Mouse (Mus musculus) fat pad, adult 2 months (tissue): ENCODE measurements at regions not wholly inside any gene's neighbourhood (a gene's known extent, or its start where the extent isn't known, plus 50 kb on each side); places are given as distances from the start of the nearest gene placed in this dataset.

ENCODE experiments used
- DNase-seq: peaks from one replicate; pipeline ENCODE4 v3.0.0-alpha.2; 2011; ENCODE audit warnings: low read depth, low spot score; ENCODE audit errors: extremely low read depth

DNA sequence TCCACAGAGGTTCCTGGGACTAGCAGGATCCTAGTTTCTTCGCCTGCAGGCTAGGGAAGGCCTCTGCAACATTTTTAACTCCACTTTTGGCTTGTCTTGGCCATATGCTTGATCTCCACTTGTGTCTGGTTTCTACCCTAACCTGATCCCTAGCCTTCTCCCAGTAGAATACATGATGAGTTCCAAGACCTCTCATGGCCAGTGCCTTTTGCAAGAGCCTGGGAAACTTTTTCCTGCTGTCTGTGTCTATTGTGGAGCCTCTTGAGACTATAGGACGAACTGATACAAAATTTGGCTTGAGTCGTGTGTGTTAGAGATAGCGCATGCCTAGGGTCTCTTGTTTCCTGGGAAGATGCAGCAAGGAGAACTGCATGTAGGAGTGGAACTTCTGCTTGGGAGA, 119.3 kb downstream of the Cartpt start:
- DNase-seq, result no peak

DNA sequence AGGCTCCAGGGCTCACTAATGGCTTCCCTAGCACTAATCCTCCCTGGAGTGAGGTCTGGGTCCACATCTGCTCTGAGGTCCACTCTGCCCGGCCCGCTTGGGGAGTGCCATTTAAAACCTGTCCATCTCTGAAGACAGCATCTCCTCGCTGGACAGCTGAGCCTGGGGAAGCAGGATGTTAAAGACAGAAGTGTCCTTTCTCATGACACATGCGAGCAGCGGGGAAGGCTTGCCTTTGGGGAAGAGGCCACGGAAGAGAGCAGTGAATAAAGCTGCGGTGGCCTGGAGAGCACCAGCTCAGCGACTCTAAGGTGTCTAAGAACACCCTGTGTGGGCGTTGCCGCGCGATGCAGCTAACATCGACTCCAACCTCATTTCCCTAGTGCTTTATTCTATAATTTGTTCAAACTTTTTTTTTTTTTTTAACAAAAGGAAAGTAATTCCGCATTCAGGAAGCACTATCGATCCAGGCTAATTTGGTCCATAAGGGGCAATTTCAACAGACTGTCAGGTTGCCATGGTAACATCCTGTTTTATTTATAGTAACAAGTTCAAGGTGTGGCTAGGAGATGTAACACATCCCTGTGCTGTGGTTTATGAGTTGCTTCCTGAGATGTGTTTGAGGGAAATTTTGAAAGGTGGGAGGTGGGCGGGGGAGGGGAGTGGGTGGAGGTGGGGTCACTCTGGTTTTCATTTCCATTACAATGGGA, 120.0 kb downstream of the Cartpt start:
- DNase-seq, result no peak

DNA sequence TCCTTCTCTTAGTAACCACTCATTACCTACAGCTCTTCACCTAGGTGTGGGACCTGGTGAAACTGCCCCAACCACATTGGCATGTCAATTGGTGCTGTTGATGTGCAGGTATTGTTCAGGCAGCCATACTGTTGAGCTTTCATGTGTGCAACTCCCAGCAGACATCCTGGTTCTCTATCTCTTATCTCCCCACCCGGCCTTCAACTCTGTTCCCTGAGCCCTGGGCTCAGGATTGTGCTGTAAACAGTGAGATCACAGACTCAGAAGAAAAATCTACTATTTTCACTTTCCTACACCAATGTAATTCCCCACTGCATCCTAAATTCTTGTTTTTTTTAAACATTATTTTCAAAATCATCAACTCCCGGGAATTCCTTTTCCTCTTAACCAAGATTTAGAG, 122.1 kb downstream of the Cartpt start:
- no peak for DNase-seq

DNA sequence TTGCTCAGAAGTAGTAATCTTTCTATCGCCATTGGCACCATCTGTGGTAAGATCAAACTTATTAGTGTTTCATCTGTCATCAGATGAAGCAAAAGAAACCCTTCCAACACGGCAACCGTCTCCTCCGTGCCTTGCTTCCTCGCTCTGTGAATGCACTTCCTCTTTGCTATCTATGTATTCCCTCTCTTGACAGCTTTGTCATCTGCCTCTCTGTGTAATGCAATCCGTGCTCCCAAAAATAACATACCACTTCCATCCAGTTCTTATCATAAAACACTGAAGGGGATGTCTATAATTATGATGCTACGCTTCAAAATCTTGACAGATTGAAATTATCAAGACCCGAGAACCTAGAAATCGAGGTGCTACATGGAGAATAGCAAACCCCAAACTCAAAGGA, 123.2 kb downstream of the Cartpt start:
- no peak for DNase-seq

DNA sequence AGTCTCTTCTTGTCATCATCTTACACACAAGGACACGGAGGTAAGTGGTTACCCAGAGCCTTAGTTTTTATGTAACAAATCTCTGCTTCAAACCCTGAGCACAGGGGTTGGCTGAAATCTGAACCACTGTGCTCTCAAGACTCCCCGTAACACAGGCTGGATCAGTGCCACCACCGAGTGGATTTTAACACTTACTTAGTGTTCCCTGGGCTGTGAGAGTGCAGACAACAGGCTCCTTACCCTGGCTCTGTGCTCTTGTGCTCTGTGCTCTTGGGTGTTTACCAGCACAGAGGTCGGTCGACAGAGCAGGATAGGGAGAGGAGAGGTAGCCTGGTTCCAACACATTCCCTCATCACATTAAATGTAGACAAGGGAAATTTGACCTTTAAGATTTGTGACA, 134.9 kb downstream of the Cartpt start:
- DNase-seq, result no peak

DNA sequence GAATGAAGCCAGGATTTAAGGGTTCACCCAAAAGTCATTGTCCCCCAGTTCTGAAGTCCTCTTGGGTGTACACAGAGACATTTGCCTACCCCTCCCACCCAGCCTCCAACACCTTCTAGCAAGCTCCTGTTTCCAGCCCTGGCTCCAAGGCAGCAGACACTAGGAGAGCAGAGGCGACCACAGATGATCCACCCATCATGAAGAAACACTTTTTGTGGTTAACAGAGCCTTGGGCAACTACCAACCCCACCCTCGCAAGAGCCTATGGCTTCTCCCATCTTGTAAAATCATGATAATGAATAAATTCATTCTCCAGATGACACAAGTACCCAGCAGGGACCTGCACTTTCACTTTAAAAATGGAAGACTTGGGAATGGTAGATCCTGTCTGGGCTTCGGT, 136.1 kb downstream of the Cartpt start:
- no peak for DNase-seq

DNA sequence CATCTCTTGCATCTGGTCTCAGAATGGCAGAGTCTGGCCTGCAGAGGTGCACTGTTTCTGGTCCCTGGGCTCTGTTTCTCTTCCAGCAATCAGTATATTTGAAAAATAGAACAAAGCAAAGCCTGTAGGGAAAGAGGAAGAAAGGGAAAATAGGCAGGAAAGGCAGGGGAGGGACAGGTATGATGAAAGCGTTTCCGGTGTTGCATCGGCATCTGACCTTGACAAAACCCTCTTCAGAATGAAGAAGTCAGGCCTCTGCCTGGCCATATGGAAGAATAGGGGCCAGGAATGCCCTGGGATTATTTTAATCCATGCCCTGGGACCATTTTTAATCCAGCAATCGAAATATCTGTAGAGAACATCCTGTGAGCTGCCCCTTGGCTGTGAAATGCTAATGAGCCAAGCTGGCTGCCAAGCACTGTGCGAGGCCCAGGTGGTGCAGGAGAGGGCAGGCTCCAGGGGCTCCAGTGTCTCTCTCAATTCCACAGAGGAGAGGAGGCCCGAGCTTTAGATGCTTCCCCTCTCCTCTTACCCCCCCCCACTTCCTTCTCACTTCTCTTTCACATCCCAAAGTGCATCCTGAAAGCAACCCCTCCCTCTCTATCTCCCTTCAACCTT, 136.7 kb downstream of the Cartpt start:
- no peak for DNase-seq

DNA sequence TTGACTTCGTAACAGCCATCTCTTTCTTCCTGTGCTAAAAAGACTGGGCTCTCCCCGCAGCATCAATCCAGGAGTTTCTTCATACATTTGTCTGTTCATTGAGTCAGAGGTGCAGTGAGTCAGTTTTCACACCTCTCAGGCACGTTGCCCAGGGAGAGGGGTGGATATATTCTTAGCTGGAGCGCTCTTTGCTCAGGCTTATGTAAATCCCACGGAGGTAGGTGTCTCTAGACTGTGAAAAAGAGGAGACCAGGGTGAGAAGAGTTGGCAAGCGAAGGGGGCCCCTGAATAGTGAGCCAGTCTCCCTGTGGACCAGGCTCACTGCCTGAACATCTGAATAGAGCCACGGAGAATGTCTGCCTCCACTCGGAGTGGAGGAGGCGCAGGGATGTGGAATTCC, 139.0 kb downstream of the Cartpt start:
- no peak for DNase-seq

DNA sequence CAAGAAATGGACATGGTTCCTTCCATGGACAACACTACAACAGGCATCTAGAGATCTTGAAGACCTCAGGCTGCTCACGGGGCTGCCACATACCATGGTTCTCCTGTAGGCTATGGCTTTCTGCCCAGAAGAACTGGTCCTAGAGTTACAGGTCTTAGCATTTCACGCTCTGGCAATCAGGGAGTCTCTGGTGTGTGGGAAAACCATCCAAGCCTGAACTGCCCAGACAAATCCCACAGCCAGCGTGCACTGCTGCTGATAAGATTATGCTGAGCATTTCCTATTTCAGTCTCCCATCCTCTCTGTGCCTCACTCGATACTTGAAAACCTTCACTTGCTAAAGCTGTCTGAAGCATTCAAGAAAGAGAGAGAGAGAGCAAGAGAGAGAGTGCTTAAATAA, 139.5 kb downstream of the Cartpt start:
- DNase-seq, result no peak

DNA sequence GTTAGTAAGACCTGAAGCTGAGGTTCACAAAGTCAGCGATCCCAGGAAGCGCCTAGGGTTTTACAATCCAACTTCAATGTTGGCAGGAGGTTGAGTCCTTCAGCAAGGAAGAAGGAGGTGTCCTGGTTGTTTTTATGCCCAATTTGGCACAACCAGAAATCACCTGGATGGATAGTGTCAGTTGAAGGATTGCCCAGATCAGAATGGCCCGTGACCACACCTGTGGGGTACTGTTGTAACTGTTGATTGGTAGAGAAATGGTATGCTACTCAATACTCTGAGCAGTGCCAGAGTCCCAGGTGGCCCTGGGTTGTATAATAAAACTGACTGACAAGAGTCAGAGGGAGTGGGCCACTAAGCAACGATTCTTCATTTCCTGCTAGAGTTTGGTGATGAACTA, 140.2 kb downstream of the Cartpt start:
- DNase-seq, result no peak

DNA sequence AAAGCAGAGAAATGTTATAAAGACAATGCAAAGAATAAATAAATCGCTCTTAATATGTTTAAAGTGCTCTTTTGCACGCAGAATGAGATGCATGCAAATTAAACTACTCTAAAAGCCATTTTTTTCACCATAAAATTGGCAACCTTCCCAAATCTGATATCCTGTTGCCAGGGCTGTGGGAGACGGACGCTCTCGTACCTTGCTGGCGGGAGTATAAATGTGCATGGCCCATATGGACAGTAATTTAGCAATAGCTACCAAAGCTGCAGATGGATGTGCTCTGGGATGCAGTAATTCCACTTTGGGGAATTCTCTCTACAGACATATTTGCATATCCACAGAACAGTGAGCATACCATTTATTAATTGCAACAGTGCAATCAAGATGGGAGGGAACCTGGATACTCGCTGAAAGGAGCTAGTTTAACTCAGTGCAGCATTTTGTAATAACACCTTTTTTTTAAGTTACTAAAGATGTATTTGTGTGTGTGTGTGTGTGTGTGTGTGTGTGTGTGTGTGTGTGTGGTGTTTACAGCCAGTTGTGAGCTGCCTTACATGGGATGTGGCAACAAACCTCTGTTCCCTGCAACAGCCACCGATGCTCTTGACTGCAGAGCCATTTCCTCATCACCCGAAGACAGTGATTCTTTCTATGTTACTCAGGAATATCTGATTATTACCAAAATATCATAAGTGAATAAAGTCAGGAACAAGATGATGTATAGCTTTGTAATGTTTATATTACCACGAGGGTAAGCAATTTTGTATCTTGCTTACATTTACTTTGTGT, 141.4 kb downstream of the Cartpt start:
- DNase-seq, result no peak

DNA sequence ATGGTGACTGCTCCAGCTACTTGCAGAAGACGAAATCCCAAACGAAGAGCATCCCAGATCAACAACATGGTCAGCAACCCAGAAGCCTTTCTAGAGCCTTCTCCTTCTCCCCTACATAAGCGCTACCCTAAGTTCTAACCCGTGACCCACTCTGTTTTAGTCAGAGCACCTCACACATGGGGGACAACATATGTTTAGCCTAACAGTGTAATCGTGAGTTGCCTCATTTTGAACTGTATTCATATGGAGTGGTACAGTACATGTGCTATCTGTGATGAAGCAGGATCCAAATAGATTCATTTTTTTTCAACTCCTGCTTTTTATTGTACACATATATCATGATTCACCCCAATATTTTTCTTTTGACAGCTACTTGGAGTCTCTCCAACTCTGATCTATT, 146.2 kb downstream of the Cartpt start:
- no peak for DNase-seq

DNA sequence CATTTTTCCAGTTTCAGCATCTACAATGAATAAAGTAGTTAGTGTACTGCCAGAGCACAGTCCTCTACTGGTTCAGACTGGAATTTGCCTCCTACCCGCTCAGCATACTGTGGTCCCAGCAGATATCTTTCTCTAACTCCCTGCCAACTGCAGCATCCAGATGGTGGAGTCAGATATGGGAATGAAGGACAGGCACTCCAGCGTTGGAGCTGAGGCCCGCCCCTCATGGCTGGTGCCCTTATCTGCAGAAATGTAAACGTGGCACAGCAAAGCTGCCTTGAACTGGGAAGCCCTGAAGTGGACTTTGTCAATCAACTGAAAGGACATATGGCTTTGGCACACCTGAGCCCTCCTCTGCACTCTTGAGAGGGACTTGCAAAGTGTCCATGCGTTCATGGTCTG, 146.6 kb downstream of the Cartpt start:
- DNase-seq, result no peak

DNA sequence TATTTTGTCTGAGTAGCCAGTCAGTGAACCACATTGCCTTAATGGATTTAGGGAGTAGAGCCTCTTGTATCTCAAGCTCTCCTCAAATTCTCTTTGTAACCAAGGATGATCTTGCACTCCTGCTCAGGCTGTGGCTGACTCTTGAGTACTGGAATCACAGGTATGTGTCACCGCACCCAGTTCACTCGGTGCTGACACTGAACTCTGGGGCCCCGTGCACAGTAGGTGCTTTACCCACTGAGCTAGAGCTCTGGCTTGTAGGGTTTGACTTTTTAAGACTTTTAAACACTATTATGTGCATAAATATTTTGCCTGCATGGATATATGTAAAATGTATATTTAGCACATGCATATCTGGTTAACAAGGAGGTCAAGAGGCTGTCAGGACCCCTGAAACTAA, 147.4 kb downstream of the Cartpt start:
- DNase-seq, result no peak

DNA sequence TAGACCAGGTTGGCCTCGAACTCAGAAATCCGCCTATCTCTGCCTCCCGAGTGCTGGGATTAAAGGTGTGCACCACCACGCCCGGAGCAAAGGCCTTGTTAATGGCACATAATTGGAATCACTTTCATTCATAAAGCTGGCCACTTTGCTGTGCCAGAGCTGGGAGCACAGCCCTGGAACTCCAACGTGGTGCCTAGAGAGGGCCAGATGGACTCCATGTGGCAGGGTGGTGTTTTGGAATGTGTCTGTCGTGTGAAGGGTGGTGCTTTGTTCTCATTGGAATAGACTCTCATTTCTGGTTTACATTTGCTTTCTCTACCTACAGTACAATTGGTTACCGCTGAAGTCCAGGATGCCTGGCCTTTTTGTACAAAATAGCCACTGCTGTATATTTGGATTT, 150.2 kb downstream of the Cartpt start:
- no peak for DNase-seq

DNA sequence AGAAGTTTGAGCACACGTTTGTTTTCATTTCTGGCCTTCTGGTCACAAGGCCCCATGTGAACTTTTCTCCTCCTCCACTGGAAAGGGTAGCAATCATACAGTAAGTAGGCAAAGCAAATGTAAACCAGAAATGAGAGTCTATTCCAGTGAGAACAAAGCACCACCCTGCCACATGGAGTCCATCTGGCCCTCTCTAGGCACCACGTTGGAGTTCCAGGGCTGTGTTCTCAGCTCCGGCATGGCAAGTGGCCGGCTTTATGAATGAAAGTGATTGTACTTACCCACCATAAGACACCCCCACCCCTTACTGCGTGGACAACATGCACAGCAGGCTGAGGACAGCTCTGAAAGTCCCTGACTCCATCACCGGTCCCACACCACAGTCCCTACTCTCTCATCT, 151.5 kb downstream of the Cartpt start:
- DNase-seq, result no peak

DNA sequence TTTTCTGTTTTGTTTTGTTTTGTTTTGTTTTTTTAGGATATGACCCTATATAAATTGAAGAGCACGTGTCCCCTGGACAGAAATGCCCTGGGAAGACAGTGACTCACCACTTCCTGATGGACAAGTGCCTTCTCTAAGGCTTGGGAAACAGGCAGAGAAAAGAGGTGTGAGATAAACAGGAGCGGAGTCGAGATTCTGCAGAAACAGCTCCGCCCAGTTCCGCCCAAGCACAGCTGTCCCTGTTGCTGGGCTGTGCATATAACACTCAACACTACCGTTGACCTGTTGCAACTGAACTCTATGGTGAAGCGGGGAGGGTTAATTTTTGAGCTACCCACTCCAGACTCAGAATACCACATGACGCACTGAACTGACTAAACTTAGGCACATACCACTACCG, 152.8 kb downstream of the Cartpt start:
- no peak for DNase-seq

DNA sequence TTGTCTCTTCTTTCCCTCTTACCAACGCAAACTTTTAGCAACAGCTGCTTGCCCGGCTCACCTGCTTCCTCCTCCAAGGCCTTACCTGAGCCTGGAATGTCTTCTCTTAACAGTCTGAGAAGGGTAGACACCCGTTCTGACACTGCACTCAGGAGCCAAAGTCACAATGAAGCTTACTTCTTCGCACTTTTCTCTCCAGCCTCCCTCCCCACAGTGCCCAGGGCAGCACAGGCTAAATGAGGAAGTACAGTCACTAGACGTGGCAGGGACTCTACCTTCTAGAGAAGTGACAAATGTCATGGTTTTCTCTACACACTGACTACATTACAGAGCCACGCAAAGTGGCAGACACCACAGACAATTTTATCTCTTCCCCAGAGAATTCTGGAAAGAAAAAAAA, 155.4 kb downstream of the Cartpt start:
- DNase-seq, result no peak

DNA sequence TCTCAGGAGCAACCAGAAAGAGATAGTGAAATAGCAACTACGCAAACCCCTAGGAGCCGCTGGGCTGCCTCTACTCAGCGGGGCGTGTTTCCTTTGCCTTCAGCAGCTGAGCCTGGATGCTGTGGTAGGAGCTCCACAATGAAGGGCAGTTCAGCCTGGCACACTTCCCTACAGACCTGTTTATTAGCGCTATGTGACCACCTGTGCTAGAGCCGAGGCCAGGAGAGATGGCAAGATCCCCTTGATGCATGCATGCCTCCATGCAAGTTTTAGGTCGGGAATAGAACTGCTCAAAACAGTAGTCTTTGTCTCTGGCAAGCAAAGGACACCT, 156.1 kb downstream of the Cartpt start:
- no peak for DNase-seq

DNA sequence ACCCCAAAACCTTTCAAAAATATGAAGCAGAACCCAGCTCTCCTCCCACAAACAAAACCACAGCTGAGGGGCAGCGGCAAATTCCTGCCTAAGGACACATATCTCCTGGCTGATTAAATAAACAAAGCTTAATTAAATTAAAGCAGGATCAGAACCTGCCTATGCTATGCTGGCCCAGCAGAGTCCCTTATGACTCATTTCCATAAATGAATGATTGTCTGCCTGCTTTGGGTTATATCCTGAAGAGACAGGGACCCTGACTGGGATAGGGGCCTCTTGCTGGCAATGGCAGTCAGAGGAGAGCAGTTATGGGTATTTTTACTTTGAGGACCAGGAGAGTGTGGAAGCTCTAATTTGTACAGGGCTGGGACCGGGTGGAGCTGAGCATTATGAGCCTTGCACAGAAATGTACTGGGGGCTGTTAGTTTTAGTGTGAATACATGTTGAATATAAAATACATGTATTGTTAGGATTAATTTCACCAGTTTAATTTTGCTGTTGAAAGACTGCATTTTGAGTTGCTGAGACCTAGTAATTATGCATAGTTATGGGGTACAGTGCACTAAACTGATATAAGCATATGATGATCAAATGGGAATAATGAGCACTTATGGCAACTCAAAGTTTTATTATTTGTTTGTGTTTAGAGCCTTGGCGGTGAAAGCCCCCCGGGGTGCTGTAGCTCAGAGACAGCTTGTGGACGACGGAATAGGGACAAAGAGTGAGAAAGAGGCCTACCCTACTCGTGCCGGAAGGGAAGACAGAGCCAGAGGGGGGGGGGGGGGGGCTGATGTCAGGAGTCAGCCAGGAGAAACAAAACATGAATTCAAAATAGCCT, 156.7 kb downstream of the Cartpt start:
- no peak for DNase-seq

DNA sequence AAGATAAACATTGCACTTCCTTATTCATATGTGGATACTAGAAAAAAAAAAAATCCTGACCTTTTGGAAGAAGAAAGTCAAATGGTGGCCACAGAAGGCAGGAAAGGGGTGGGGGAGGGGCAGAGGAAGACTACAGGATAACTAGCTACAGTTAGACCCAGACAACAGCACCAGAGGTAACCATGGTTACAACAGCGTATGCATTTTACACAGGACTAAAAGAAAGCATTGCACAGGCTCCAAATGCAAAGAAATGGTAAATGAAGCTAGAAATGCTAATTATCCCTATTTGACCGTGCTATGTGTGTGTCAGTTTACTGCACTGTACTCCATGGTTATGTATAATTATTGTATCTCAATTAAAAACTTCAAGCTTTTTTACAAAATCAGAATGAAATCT, 158.4 kb downstream of the Cartpt start:
- DNase-seq, result no peak

DNA sequence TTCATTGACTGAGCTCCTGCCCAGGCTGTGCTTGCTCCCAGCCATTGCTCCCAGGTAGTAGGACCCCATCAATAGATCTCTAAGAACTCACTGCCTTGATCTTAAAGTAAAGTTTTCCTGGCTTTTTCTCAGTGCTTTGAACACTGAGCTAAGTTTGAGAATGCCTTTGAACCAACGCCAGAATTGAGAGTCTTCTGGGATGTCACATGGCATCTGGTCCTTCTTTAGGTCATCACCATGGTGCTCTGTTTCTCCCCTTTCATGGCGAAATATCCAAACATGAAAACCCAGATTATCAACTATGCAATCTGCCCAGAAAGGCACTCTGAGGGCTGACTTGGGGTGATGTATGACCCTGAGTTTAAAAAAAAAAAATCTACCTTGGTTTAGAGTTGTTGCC, 158.9 kb downstream of the Cartpt start:
- DNase-seq, result no peak
